Mouse (Mus musculus): ENCODE results near the gene Hist2h3c2. TPM values are rescaled to one million over a fixed set of nuclear protein-coding genes. Genes with fewer than 3 reads are reported as not detected.
"Not testable (repeated sequence)": the region's sequence is repeated elsewhere in the genome, so short reads cannot be mapped to it uniquely, and the experiment has no call there.

Gene Hist2h3c2
- polyA plus RNA-seq, 1 experiment from 2014 or later, result 10.6 TPM

DNA sequence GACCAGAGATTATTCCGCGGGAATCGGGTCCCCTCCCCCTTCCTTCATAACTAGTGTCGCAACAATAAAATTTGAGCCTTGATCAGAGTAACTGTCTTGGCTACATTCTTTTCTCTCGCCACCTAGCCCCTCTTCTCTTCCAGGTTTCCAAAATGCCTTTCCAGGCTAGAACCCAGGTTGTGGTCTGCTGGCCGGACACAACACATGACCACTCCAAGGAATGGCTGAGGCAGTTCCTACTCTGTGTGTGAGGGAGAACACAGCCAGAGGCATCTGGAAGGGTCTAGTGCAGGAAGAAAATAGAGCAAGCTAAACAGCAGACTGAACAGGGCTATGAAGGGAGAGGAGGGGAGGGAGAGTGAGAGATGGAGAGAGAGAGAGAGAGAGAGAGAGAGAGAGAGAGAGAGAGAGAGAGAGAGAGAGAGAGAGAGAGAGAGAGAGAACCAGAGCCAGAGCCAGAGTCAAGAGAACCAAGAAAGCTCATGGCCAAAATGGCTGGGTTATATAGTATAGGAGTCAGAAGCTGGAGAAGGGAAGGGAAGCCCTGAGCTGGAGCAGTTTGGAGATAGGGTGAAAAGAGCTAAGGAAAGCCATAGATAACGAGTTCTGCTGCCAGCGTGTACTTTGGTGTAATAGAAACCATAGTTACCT is 40.2 kb downstream of the Hist2h3c2 start:
- ATAC-seq (ENCODE audit: insufficient number of reproducible peaks, low FRiP score, low TSS enrichment, low read depth); H3K4me2 ChIP-seq (ENCODE audit: low read depth, severe bottlenecking); DNase-seq (ENCODE audit: low spot score); H3K9me3 ChIP-seq (ENCODE audit: control insufficient read depth, low read length); H3K27me3 ChIP-seq (ENCODE audit: control insufficient read depth, insufficient read depth, low read length); H3K4me3 ChIP-seq (ENCODE audit: low read depth, low read length); H3K9ac ChIP-seq (ENCODE audit: low read length); H3K27ac ChIP-seq (replicated peaks; ENCODE audit: low read depth, low read length); H3K4me1 ChIP-seq (ENCODE audit: control insufficient read depth, insufficient read depth, low read length); H3K36me3 ChIP-seq (ENCODE audit: control insufficient read depth, insufficient read depth, low read length): not testable (repeated sequence)
- 33% methylated on average over 6 of the region's 8 CpGs for WGBS

DNA sequence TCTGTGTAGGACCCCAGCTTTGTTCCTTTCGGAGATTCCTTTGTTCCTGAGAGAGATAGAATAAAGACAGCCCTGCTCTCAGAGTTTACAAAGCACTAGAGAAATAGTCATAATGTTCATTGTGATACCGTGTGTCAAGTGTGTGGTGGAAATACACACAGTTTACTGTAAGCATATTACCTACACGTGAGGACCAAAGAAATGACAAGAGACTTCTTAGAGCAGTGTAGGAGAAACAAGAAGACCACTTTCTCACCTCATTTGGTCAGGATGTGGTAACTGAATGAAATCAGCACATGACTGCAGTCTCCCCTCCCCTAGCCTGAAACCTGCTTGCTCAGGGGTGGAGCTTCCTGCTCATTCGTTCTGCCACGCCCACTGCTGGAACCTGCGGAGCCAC is 40.7 kb downstream of the Hist2h3c2 start:
- Histone ChIP-seq H3K4me2 (ENCODE audit: low read depth, severe bottlenecking) (peak overlapping the region; percentile 34), H3K4me3 (ENCODE audit: low read depth, low read length) (no peak overlapping the region), H3K36me3 (ENCODE audit: control insufficient read depth, insufficient read depth, low read length) (no peaks in the 10 kb centered on the region), H3K4me1 (ENCODE audit: control insufficient read depth, insufficient read depth, low read length) (peaks cover 4% of the 10 kb centered on the region; the same call in 1 of the 2 replicates), H3K27ac (replicated peaks; ENCODE audit: low read depth, low read length) (no peak overlapping the region), H3K9ac (ENCODE audit: low read length) (no peak overlapping the region), H3K27me3 (ENCODE audit: control insufficient read depth, insufficient read depth, low read length) (no peaks in the 10 kb centered on the region), H3K9me3 (ENCODE audit: control insufficient read depth, low read length) (no peaks in the 10 kb centered on the region)
- no peak for ATAC-seq (ENCODE audit: insufficient number of reproducible peaks, low FRiP score, low TSS enrichment, low read depth)
- 10% methylated on average over 6 of the region's 6 CpGs for WGBS
- no peak for DNase-seq (ENCODE audit: low spot score)

DNA sequence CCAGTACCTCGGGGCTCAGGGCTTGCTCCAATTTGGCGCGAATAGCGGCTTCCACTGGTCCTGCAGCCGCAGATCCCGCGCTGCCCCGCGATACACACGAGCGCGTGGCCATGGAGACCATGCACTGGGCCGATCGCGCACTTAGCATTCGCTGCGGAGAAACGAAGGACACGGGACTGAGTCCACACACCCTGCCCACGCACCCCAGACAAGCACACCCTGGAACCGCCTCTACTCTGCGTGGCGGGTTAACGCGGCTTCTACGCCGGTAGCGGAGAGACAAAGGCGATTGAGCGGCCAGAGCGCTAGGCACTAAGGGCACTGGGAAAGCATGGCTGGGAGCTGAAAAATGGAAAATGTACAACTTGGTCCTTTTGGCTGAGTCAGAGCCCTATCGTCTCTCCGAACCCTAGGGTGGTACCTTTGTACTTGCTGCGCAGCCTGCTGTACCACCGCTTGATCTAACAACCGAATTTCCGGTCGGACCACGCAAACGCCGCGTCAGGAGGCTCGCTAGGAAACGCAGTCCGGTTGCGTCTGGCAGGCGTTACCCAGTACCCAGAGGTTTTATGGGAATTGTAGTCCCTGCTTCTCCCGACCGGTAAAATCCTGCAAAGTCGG is 41.7 kb downstream of the Hist2h3c2 start:
- H3K4me1 ChIP-seq (ENCODE audit: control insufficient read depth, insufficient read depth, low read length), result peaks cover 4% of the 10 kb centered on the region; the same call in 1 of the 2 replicates
- H3K36me3 ChIP-seq (ENCODE audit: control insufficient read depth, insufficient read depth, low read length), result no peaks in the 10 kb centered on the region
- under 1% methylated on average over 50 of the region's 50 CpGs for WGBS
- DNase-seq (ENCODE audit: low spot score), result peak; percentile 90
- peak overlapping the region; percentile 91 for H3K9ac ChIP-seq (ENCODE audit: low read length)
- H3K4me3 ChIP-seq (ENCODE audit: low read depth, low read length), result peak overlapping the region; percentile 54
- no peaks in the 10 kb centered on the region for H3K9me3 ChIP-seq (ENCODE audit: control insufficient read depth, low read length)
- ATAC-seq (ENCODE audit: insufficient number of reproducible peaks, low FRiP score, low TSS enrichment, low read depth), result peak; percentile 92
- H3K4me2 ChIP-seq (ENCODE audit: low read depth, severe bottlenecking), result peak overlapping the region; percentile 91
- H3K27me3 ChIP-seq (ENCODE audit: control insufficient read depth, insufficient read depth, low read length), result no peaks in the 10 kb centered on the region
- peak overlapping the region; percentile 90 for H3K27ac ChIP-seq (replicated peaks; ENCODE audit: low read depth, low read length)

DNA sequence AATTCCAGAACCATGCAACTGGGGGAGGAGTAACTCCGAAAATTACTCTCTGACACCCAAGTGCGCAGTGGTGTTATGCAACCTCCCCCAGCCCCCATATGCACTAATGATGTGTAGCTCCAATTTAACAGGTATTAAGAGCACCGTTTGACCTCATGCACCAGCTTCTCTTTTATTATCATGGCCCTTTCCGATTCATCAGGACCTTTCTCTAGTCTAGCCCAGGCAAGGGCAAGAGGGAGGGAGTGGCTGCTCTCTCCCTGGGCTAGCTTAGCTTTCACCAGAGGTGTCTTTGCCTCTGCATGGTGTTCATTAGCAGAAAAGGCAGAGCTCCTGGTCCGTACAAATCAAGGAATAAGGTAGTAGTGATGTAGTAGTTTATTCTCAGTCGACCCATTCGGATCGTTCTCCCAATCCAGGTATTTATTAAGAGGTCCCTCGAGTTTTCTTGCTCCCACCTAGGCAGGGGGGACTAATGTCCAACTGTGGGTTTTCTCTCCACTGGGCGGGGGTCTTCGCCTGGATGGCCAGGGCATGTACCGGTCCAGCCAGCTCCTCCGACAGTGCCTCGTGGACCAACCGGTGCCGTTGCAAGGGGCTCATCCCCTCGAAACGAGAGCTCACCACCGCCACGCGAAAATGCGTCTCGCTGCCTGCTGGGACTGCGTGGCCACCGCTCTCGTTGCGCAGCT is 42.3 kb downstream of the Hist2h3c2 start:
- Histone ChIP-seq H3K9ac (ENCODE audit: low read length) (peak overlapping the region; percentile 91), H3K27ac (replicated peaks; ENCODE audit: low read depth, low read length) (peak overlapping the region; percentile 90), H3K36me3 (ENCODE audit: control insufficient read depth, insufficient read depth, low read length) (no peaks in the 10 kb centered on the region), H3K4me3 (ENCODE audit: low read depth, low read length) (peak overlapping the region; percentile 54), H3K27me3 (ENCODE audit: control insufficient read depth, insufficient read depth, low read length) (no peaks in the 10 kb centered on the region), H3K9me3 (ENCODE audit: control insufficient read depth, low read length) (no peaks in the 10 kb centered on the region), H3K4me1 (ENCODE audit: control insufficient read depth, insufficient read depth, low read length) (peaks cover 4% of the 10 kb centered on the region; the same call in 1 of the 2 replicates), H3K4me2 (ENCODE audit: low read depth, severe bottlenecking) (peak overlapping the region; percentile 91)
- ATAC-seq (ENCODE audit: insufficient number of reproducible peaks, low FRiP score, low TSS enrichment, low read depth) (peak; percentile 23), DNase-seq (ENCODE audit: low spot score) (no peak)
- WGBS, result 17% methylated on average over 27 of the region's 27 CpGs

DNA sequence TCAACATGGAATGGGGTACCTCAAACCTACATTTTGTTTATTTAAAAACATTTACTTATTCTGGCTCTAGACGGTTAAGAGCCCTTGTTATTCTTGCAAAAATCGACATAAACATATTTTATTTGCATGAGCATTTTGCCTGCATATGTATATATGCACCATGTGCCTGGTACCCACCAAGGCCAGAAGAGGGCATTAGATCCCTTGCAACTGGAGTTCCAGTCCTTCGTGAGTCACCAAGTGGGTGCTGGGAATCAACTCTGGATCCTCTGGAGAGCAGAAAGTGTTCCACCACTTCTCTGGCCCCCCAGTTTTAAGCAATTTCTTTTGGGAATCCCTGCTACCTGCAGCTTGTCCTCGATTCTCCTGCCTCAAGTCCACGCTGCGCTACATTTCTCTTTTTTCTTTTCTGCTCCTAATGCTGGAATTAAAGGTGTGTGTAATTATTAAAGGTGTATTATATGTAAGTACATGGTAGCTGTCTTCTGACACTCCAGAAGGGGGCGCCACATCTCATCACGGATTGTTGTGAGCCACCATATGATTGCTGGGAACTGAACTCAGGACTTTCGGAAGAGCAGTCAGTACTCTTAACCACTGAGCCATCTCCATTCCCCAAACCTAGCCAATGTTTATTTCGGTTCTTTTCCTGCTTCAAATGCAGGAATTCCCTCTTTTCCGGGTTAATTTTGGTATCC is 43.2 kb downstream of the Hist2h3c2 start:
- no peaks in the 10 kb centered on the region for H3K36me3 ChIP-seq (ENCODE audit: control insufficient read depth, insufficient read depth, low read length)
- 94% methylated on average over 11 of the region's 11 CpGs for WGBS
- no peaks in the 10 kb centered on the region for H3K27me3 ChIP-seq (ENCODE audit: control insufficient read depth, insufficient read depth, low read length)
- no peak overlapping the region for H3K4me3 ChIP-seq (ENCODE audit: low read depth, low read length)
- no peak overlapping the region for H3K9ac ChIP-seq (ENCODE audit: low read length)
- ATAC-seq (ENCODE audit: insufficient number of reproducible peaks, low FRiP score, low TSS enrichment, low read depth), result no peak
- no peaks in the 10 kb centered on the region for H3K9me3 ChIP-seq (ENCODE audit: control insufficient read depth, low read length)
- no peak overlapping the region for H3K27ac ChIP-seq (replicated peaks; ENCODE audit: low read depth, low read length)
- no peak for DNase-seq (ENCODE audit: low spot score)
- H3K4me2 ChIP-seq (ENCODE audit: low read depth, severe bottlenecking), result no peak overlapping the region
- H3K4me1 ChIP-seq (ENCODE audit: control insufficient read depth, insufficient read depth, low read length), result peaks cover 4% of the 10 kb centered on the region; the same call in 1 of the 2 replicates

DNA sequence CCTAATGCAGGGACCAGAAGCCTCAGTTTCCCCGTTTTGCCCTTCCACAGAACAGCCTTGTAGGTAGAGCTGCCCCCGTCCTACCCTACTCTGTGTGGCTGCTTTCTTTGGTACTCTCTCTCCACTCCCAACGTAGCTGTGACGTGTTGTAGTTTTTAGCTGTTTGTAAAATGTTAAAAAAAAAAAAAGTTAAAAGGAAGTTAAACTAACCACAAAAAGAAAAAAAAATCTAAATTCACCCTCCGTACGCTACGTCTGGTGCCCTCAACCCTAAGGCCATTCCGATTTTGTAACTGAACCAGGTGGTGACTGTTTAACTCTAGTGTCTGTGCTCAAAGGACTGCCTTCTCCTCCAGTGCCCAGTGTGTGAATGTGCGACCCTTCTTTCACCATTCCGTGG is 44.0 kb downstream of the Hist2h3c2 start:
- Histone ChIP-seq H3K4me3 (ENCODE audit: low read depth, low read length) (no peak overlapping the region), H3K27me3 (ENCODE audit: control insufficient read depth, insufficient read depth, low read length) (no peaks in the 10 kb centered on the region), H3K27ac (replicated peaks; ENCODE audit: low read depth, low read length) (no peak overlapping the region), H3K36me3 (ENCODE audit: control insufficient read depth, insufficient read depth, low read length) (no peaks in the 10 kb centered on the region), H3K9me3 (ENCODE audit: control insufficient read depth, low read length) (no peaks in the 10 kb centered on the region), H3K9ac (ENCODE audit: low read length) (no peak overlapping the region), H3K4me1 (ENCODE audit: control insufficient read depth, insufficient read depth, low read length) (peaks cover 4% of the 10 kb centered on the region; the same call in 1 of the 2 replicates), H3K4me2 (ENCODE audit: low read depth, severe bottlenecking) (no peak overlapping the region)
- DNase-seq (ENCODE audit: low spot score) (no peak), ATAC-seq (ENCODE audit: insufficient number of reproducible peaks, low FRiP score, low TSS enrichment, low read depth) (no peak)
- 88% methylated on average over 10 of the region's 10 CpGs for WGBS

DNA sequence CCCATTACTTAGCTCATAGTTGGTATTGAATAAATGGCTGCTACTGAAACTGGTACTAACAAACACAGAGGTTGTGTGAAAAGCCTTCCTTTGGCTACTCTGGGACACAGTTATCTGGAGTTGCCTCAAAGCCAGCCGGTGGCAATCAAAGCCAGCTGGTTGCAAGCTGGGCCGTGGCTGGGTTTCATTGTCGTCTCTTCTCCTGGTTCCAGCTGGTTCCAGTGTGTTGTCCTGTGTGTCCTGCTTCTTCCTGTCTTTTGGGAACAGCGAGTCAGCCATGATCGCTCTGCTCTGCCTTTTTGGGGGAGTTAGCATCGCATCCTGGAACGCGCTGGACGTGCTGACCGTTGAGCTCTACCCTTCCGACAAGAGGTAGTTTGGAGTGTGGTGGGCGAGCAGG is 46.0 kb downstream of the Hist2h3c2 start:
- no peaks in the 10 kb centered on the region for H3K9me3 ChIP-seq (ENCODE audit: control insufficient read depth, low read length)
- H3K4me2 ChIP-seq (ENCODE audit: low read depth, severe bottlenecking), result no peak overlapping the region
- H3K9ac ChIP-seq (ENCODE audit: low read length), result no peak overlapping the region
- no peak for ATAC-seq (ENCODE audit: insufficient number of reproducible peaks, low FRiP score, low TSS enrichment, low read depth)
- H3K4me3 ChIP-seq (ENCODE audit: low read depth, low read length), result no peak overlapping the region
- H3K36me3 ChIP-seq (ENCODE audit: control insufficient read depth, insufficient read depth, low read length), result no peaks in the 10 kb centered on the region
- H3K27me3 ChIP-seq (ENCODE audit: control insufficient read depth, insufficient read depth, low read length), result no peaks in the 10 kb centered on the region
- peaks cover 4% of the 10 kb centered on the region; the same call in 1 of the 2 replicates for H3K4me1 ChIP-seq (ENCODE audit: control insufficient read depth, insufficient read depth, low read length)
- WGBS, result 61% methylated on average over 12 of the region's 12 CpGs
- H3K27ac ChIP-seq (replicated peaks; ENCODE audit: low read depth, low read length), result no peak overlapping the region
- peak; percentile 41 for DNase-seq (ENCODE audit: low spot score)
